Mouse (Mus musculus) cerebellum, adult 2 months (tissue): ENCODE measurements at regions not wholly inside any gene's neighbourhood (a gene's known extent, or its start where the extent isn't known, plus 50 kb on each side); places are given as distances from the start of the nearest gene placed in this dataset.

ENCODE experiments used
- CTCF ChIP-seq: fragments of 200-500 bp; IDR thresholded peaks from 2 replicates; pipeline ENCODE4 v1.5.1; 2011; ENCODE audit warnings: low read depth, mild to moderate bottlenecking, control low read depth, low read length, moderate library complexity, borderline replicate concordance; ENCODE audit not compliant: insufficient read depth
- POLR2A ChIP-seq: fragments of 200-500 bp; IDR thresholded peaks from 2 replicates; pipeline ENCODE4 v1.6.1; 2011; ENCODE audit warnings: low read length, control low read depth, borderline replicate concordance; ENCODE audit not compliant: insufficient read depth

GRCm38 (mm10) chr17:9760026-9760705 is 90.6 kb upstream of the Pabpc6 start:
- TF ChIP-seq CTCF (no peak), POLR2A (no peak)
